Mouse (Mus musculus) heart, adult 2 months (tissue): Measurements from ENCODE around the gene Gm32687. TPM values are rescaled to one million over a fixed set of nuclear protein-coding genes. Genes with fewer than 3 reads are reported as not detected.
"Not testable (repeated sequence)": the region's sequence is repeated elsewhere in the genome, so short reads cannot be mapped to it uniquely, and the experiment has no call there.

Experiments
- DNase-seq, 2 experiments: peaks; one replicate each; pipeline ENCODE4 v3.0.0; 2021
- H3K27ac ChIP-seq: fragments of 200-600 bp; 2 replicates; pipeline ENCODE4 v1.8.1; 2022
- H3K27me3 ChIP-seq: fragments of 200-500 bp; 2 replicates; pipeline ENCODE4 v1.6.1; 2012; ENCODE audit warnings: mild to moderate bottlenecking, low read length, inconsistent platforms, mixed read lengths; ENCODE audit not compliant: control insufficient read depth, insufficient read depth
- H3K36me3 ChIP-seq: fragments of 200-500 bp; 2 replicates; pipeline ENCODE4 v1.6.1; 2012; ENCODE audit warnings: low read length, inconsistent platforms; ENCODE audit not compliant: control insufficient read depth, insufficient read depth
- H3K4me1 ChIP-seq: fragments of 200-500 bp; 2 replicates; pipeline ENCODE4 v1.6.1; 2011; ENCODE audit warnings: low read length; ENCODE audit not compliant: control insufficient read depth, insufficient read depth
- H3K4me3 ChIP-seq: fragments of 200-600 bp; 2 replicates; pipeline ENCODE4 v1.8.1; 2022
- H3K79me2 ChIP-seq: fragments of 200-500 bp; replicated peaks from 2 replicates; pipeline ENCODE4 v1.6.1; 2012; ENCODE audit warnings: mild to moderate bottlenecking, inconsistent platforms, low read length, moderate library complexity, mixed read lengths; ENCODE audit not compliant: control insufficient read depth, insufficient read depth
- H3K9ac ChIP-seq: fragments of 200-500 bp; 2 replicates; pipeline ENCODE4 v1.6.1; 2012; ENCODE audit warnings: low read depth, mild to moderate bottlenecking, control low read depth, inconsistent platforms, low read length, mixed read lengths
- WGBS: fragments of 180-500 bp; shearing (Covaris S2); methylation state at CpG from one replicate; pipeline ENCODE4 v1.1.7; 2018; 5-methylcytosine and 5-hydroxymethylcytosine counted together
- intact Hi-C: fragments of 180-260 bp; cut with DNase I; formaldehyde crosslinking; loops from one replicate; pipeline ENCODE4 v1.15.1; 2025
- long read RNA-seq: library from polyadenylated mRNA; stranded (forward); transcript quantifications from one replicate; pipeline ENCODE4 v2.0.0, GENCODE M21; 2021
- polyA plus RNA-seq: library from polyadenylated mRNA; depleted of rRNA; stranded (reverse); fragments of >200 nt; gene quantifications from 2 replicates; pipeline ENCODE4 v1.2.3, GENCODE M21; 2012; rRNA removed
- total RNA-seq, 2 experiments: library from RNA; stranded (reverse); gene quantifications; 2 replicates each; pipeline ENCODE4 v1.2.3; 2021

Gene Gm32687
- 1 to 10 TPM in 1 of 2 experiments, under 1 TPM in 1; 0.99 to 1.6 TPM for total RNA-seq
- 0.23 and 0.25 TPM in 2 replicates for polyA plus RNA-seq
- long read RNA-seq, partial matches to known transcripts, result 0 of 3 reads
- long read RNA-seq, other reads (novel, unspliced or antisense), result 0 of 3 reads

DNA sequence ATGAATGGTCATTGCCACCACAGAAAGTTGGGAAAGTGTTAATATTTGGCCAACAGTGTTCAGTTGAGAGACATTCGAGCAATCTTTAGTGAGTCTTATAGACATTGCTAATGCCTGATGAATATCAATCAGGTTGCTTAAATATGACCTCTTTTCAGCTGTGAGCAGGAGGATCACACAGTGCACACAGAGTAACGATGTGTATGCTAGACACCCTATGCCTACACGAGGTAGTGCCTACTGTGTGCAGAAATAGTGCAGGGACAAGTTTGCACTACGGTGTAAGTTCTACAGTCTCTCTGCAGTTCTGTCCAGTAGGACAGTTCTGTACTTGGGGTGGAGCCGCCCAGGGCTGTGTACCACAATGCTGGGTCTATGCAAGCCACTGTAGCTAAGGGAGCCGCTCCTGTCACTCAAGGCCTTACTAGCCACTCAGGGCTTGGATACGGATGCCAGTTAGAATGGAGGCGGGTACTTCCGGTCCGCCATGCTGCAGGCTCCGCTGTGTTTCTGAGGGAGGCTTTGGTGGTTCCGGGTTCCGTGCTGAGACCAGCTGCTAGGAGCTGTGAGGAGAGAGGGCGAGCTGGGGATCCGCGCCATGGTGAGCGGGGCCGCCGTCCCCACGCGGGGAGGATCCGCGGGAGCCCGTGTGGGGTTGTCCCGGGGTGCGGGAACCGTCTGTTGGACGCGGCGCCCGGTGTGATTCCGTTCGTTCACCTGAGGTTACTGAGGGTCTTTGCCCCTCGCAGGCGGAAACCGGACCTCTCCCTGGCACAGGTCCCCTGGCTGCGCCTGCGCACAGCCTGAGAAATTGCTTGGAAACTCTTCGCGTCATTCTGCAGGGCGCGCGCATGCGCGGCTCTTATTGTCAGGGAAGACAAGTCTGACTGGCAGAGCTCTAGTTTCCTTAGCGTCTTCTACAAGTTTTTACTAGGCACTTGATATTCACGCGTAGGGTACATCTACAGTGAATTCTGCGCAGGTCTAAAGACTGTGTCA, at the start of gene Gm32687:
Gm32687 (plus strand) TSS at position 526 of the 999 bp plus-strand sequence.
- H3K36me3 ChIP-seq, H3K4me1 ChIP-seq, intact Hi-C loops, H3K4me3 ChIP-seq, H3K27me3 ChIP-seq, H3K79me2 ChIP-seq, H3K9ac ChIP-seq, H3K27ac ChIP-seq: not testable (repeated sequence)
- DNase-seq, result peak; percentile 4 to 21
- 27% methylated on average over 5 of the region's 49 CpGs for WGBS

DNA sequence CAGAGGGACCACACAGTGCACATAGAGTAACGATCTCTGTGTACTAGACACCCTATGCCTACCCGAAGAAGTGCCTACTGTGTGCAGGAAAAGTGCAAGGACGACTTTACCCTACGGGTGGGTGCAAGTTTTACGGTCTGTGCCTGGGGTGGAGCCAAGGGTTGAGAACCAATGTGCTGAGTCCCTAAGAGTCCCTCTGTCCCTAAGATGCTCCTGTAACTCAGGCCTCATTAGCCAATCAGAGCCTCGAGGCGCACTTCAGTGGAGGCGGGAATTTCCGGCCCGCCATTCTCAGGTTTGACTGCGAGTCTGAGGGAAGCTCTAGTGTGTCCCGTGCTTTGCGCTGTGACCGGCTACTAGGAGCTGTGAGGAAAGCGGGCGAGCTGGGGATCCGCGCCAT, 17.5 kb upstream of the Gm32687 start:
- no CpG with 5 or more reads among the region's 18 CpGs for WGBS
- DNase-seq, H3K79me2 ChIP-seq, intact Hi-C loops, H3K36me3 ChIP-seq, H3K4me1 ChIP-seq, H3K27ac ChIP-seq, H3K4me3 ChIP-seq, H3K27me3 ChIP-seq, H3K9ac ChIP-seq: not testable (repeated sequence)

- WGBS, result no CpG with 5 or more reads among the region's 43 CpGs
- H3K79me2 ChIP-seq, H3K9ac ChIP-seq, H3K4me1 ChIP-seq, H3K27ac ChIP-seq, intact Hi-C loops, DNase-seq, H3K4me3 ChIP-seq, H3K36me3 ChIP-seq, H3K27me3 ChIP-seq: not testable (repeated sequence)
Measured at GRCm38 (mm10) chr10:81929842-81930743, 66.4 kb downstream of the Gm32687 start, which contains the start of gene Zfp781. TSS of gene Zfp781 (minus strand) at chr10:81930480.

Other genes starting within 250 kb of the Gm32687 start
- gene Sirt6, start 236.1 kb upstream of the Gm32687 start, total RNA-seq, result 1 to 10 TPM; 7.0 to 7.9 TPM
- gene Sirt6, start 236.1 kb upstream of the Gm32687 start, polyA plus RNA-seq, result 11.5 and 15.4 TPM in 2 replicates
- gene Ankrd24, start 235.4 kb upstream of the Gm32687 start, total RNA-seq, result 1 to 10 TPM; 7.8 to 7.9 TPM
- gene Ankrd24, start 235.4 kb upstream of the Gm32687 start, polyA plus RNA-seq, result 33.7 and 46.5 TPM in 2 replicates
- 1 to 10 TPM; 2.1 to 2.4 TPM for gene Gm10778, start 214.9 kb upstream of the Gm32687 start, total RNA-seq
- gene Gm10778, start 214.9 kb upstream of the Gm32687 start, polyA plus RNA-seq, result 0.59 and 1.2 TPM in 2 replicates
- gene Zfp433, start 159.1 kb upstream of the Gm32687 start, total RNA-seq, result 1 to 10 TPM; 3.7 to 5.7 TPM
- 0.62 and 3.1 TPM in 2 replicates for gene Zfp433, start 159.1 kb upstream of the Gm32687 start, polyA plus RNA-seq
- gene Gm3055, start 92.8 kb upstream of the Gm32687 start, total RNA-seq, result 1 to 10 TPM; 1.2 to 2.7 TPM
- gene Gm3055, start 92.8 kb upstream of the Gm32687 start, polyA plus RNA-seq, result 0.33 and 1.7 TPM in 2 replicates
- 1 to 10 TPM; 1.1 to 1.2 TPM for gene Gm4767, start 51.7 kb upstream of the Gm32687 start, total RNA-seq
- not detected in 2 replicates for gene Gm4767, start 51.7 kb upstream of the Gm32687 start, polyA plus RNA-seq
- under 1 TPM; 0.50 to 0.99 TPM for gene Zfp781, start 66.5 kb downstream of the Gm32687 start, total RNA-seq
- 0.12 and 0.35 TPM in 2 replicates for gene Zfp781, start 66.5 kb downstream of the Gm32687 start, polyA plus RNA-seq
- 1 to 10 TPM; 4.2 to 4.4 TPM for gene Zfp873, start 184.2 kb downstream of the Gm32687 start, total RNA-seq
- gene Zfp873, start 184.2 kb downstream of the Gm32687 start, polyA plus RNA-seq, result 0.80 and 2.5 TPM in 2 replicates
- gene BC024063, start 219.4 kb downstream of the Gm32687 start, total RNA-seq, result 1 to 10 TPM; 2.3 to 2.9 TPM
- gene BC024063, start 219.4 kb downstream of the Gm32687 start, polyA plus RNA-seq, result 0.16 and 0.59 TPM in 2 replicates